Mouse (Mus musculus) hindbrain, embryonic 16.5 days (tissue): ENCODE data around the gene Baiap2. TPM values are rescaled to one million over a fixed set of nuclear protein-coding genes. Genes with fewer than 3 reads are reported as not detected.

Experiments
- ATAC-seq: fragments of 200-750 bp; cut with Nextera tagmentation; 2 replicates; pipeline ENCODE4 v1.8.0; 2017; ENCODE audit warnings: moderate TSS enrichment, moderate library complexity
- H3K27ac ChIP-seq: fragments of 300-500 bp; sonication (generic); 2 replicates; pipeline ENCODE4 v1.5.1; 2014; ENCODE audit warnings: low read depth, mild to moderate bottlenecking, control low read depth, low read length, moderate library complexity
- H3K27me3 ChIP-seq: fragments of 300-500 bp; sonication (generic); replicated peaks from 2 replicates; pipeline ENCODE4 v1.6.1; 2014; ENCODE audit warnings: low read length; ENCODE audit not compliant: control insufficient read depth, insufficient read depth
- H3K36me3 ChIP-seq: fragments of 300-500 bp; sonication (generic); 2 replicates; pipeline ENCODE4 v1.6.1; 2014; ENCODE audit warnings: mild to moderate bottlenecking, low read length, moderate library complexity, mixed read lengths; ENCODE audit not compliant: control insufficient read depth, insufficient read depth
- H3K4me1 ChIP-seq: fragments of 300-500 bp; sonication (generic); 2 replicates; pipeline ENCODE4 v1.6.1; 2014; ENCODE audit warnings: low read depth, low read length; ENCODE audit not compliant: control insufficient read depth, insufficient read depth
- H3K4me2 ChIP-seq: fragments of 300-500 bp; sonication (generic); 2 replicates; pipeline ENCODE4 v1.6.1; 2014; ENCODE audit warnings: mild to moderate bottlenecking, low read length, control low read depth, moderate library complexity
- H3K4me3 ChIP-seq: fragments of 300-500 bp; sonication (generic); 2 replicates; pipeline ENCODE4 v1.5.1; 2014; ENCODE audit warnings: mild to moderate bottlenecking, low read length, control low read depth, moderate library complexity
- H3K9ac ChIP-seq: fragments of 300-500 bp; sonication (generic); 2 replicates; pipeline ENCODE4 v1.6.1; 2014; ENCODE audit warnings: low read depth, mild to moderate bottlenecking, control low read depth, low read length, moderate library complexity
- H3K9me3 ChIP-seq: fragments of 300-500 bp; sonication (generic); 2 replicates; pipeline ENCODE4 v1.6.1; 2014; ENCODE audit warnings: mild to moderate bottlenecking, low read length, moderate library complexity; ENCODE audit not compliant: control insufficient read depth
- WGBS: fragments of 180-500 bp; shearing (Covaris S2); extraction: QIAGEN DNeasy Blood & Tissue Kit; methylation state at CpG from one replicate; pipeline ENCODE4 v1.1.7; 2014; 5-methylcytosine and 5-hydroxymethylcytosine counted together
- polyA plus RNA-seq: library from polyadenylated mRNA; unstranded; fragments of >200 nt; fragmentation: Nextera tagmentation; extraction: Ambion mirVana; gene quantifications from 2 replicates; pipeline ENCODE4 v1.2.1, GENCODE M21; 2015

The Baiap2 gene
- polyA plus RNA-seq, 1 experiment from 2014 or later = 23.9 TPM

- no peak for ATAC-seq
- no peak overlapping the region for H3K9ac ChIP-seq
- WGBS = 78% methylated on average over 4 of the region's 4 CpGs
- H3K4me1 ChIP-seq = peaks cover 4% of the 10 kb centered on the region; the same call in 1 of the 2 replicates
- no peaks in the 10 kb centered on the region for H3K9me3 ChIP-seq
- H3K4me3 ChIP-seq = no peak overlapping the region
- H3K27ac ChIP-seq = no peak overlapping the region
- H3K4me2 ChIP-seq = no peak overlapping the region
- no peaks in the 10 kb centered on the region for H3K27me3 ChIP-seq
- peaks cover 23% of the 10 kb centered on the region for H3K36me3 ChIP-seq
Observed at GRCm38 (mm10) chr11:120007496-120008080, 65.0 kb downstream of the Baiap2 start.

- no peak for ATAC-seq
- no peaks in the 10 kb centered on the region for H3K27me3 ChIP-seq
- WGBS = 96% methylated on average over 1 of the region's 1 CpGs
- H3K4me2 ChIP-seq = no peak overlapping the region
- no peak overlapping the region for H3K9ac ChIP-seq
- no peak overlapping the region for H3K27ac ChIP-seq
- no peaks in the 10 kb centered on the region for H3K9me3 ChIP-seq
- H3K36me3 ChIP-seq = peaks cover 23% of the 10 kb centered on the region
- peaks cover 8% of the 10 kb centered on the region for H3K4me1 ChIP-seq
- no peak overlapping the region for H3K4me3 ChIP-seq
Observed at GRCm38 (mm10) chr11:120008501-120008900, 65.9 kb downstream of the Baiap2 start.

GRCm38 (mm10) chr11:120008956-120009355 is 66.4 kb downstream of the Baiap2 start:
- ATAC-seq = no peak
- H3K27ac ChIP-seq = no peak overlapping the region
- no peak overlapping the region for H3K4me3 ChIP-seq
- WGBS = 84% methylated on average over 8 of the region's 8 CpGs
- peaks cover 23% of the 10 kb centered on the region for H3K36me3 ChIP-seq
- no peaks in the 10 kb centered on the region for H3K27me3 ChIP-seq
- H3K4me2 ChIP-seq = no peak overlapping the region
- H3K9ac ChIP-seq = no peak overlapping the region
- H3K9me3 ChIP-seq = no peaks in the 10 kb centered on the region
- H3K4me1 ChIP-seq = peaks cover 9% of the 10 kb centered on the region

- peaks cover 27% of the 10 kb centered on the region for H3K36me3 ChIP-seq
- no peak overlapping the region for H3K27ac ChIP-seq
- H3K9ac ChIP-seq = no peak overlapping the region
Observed at GRCm38 (mm10) chr11:120009937-120010336, 67.4 kb downstream of the Baiap2 start.

GRCm38 (mm10) chr11:120011114-120011760 is 68.7 kb downstream of the Baiap2 start:
- Histone ChIP-seq H3K27ac (no peak overlapping the region), H3K4me1 (peaks cover 9% of the 10 kb centered on the region), H3K27me3 (no peaks in the 10 kb centered on the region), H3K9me3 (no peaks in the 10 kb centered on the region), H3K4me2 (peak overlapping the region; percentile 16; the same call in 1 of the 2 replicates), H3K36me3 (peaks cover 33% of the 10 kb centered on the region), H3K9ac (no peak overlapping the region), H3K4me3 (no peak overlapping the region)
- no peak for ATAC-seq
- 75% methylated on average over 11 of the region's 11 CpGs for WGBS

More at GRCm38 (mm10) chr11:120009937-120010336, 67.4 kb downstream of the Baiap2 start:
- no peak overlapping the region for H3K4me2 ChIP-seq
- no peak overlapping the region for H3K4me3 ChIP-seq
- ATAC-seq = no peak
- 77% methylated on average over 20 of the region's 20 CpGs for WGBS
- H3K9me3 ChIP-seq = no peaks in the 10 kb centered on the region
- H3K4me1 ChIP-seq = peaks cover 9% of the 10 kb centered on the region
- no peaks in the 10 kb centered on the region for H3K27me3 ChIP-seq

- peak; percentile 29; the same call in 1 of the 2 replicates for ATAC-seq
- Histone ChIP-seq H3K4me3 (no peak overlapping the region), H3K4me2 (peak overlapping the region; percentile 16; the same call in 1 of the 2 replicates), H3K36me3 (peaks cover 30% of the 10 kb centered on the region), H3K9ac (peak overlapping the region; percentile 26), H3K27me3 (no peaks in the 10 kb centered on the region), H3K4me1 (peaks cover 9% of the 10 kb centered on the region), H3K27ac (no peak overlapping the region), H3K9me3 (no peaks in the 10 kb centered on the region)
- WGBS = 38% methylated on average over 43 of the region's 43 CpGs
Observed at GRCm38 (mm10) chr11:120011761-120012560, 69.4 kb downstream of the Baiap2 start.

- Histone ChIP-seq H3K4me2 (no peak overlapping the region), H3K4me1 (peaks cover 9% of the 10 kb centered on the region), H3K27me3 (no peaks in the 10 kb centered on the region), H3K27ac (no peak overlapping the region), H3K4me3 (no peak overlapping the region), H3K9ac (no peak overlapping the region), H3K9me3 (no peaks in the 10 kb centered on the region), H3K36me3 (peaks cover 30% of the 10 kb centered on the region)
- 0 out of 2 replicates have a peak, but pooled peaks have one; percentile 19 for ATAC-seq
- WGBS = 81% methylated on average over 13 of the region's 13 CpGs
Observed at GRCm38 (mm10) chr11:120012702-120013101, 70.1 kb downstream of the Baiap2 start.

- H3K27ac ChIP-seq = peak overlapping the region; percentile 69; the same call in 1 of the 2 replicates
- peak; percentile 68 for ATAC-seq
- 17% methylated on average over 21 of the region's 21 CpGs for WGBS
- no peaks in the 10 kb centered on the region for H3K9me3 ChIP-seq
- H3K36me3 ChIP-seq = peaks cover 30% of the 10 kb centered on the region
- peak overlapping the region; percentile 18; the same call in 1 of the 2 replicates for H3K4me3 ChIP-seq
- H3K27me3 ChIP-seq = no peaks in the 10 kb centered on the region
- H3K4me1 ChIP-seq = peaks cover 9% of the 10 kb centered on the region
- peak overlapping the region; percentile 58 for H3K9ac ChIP-seq
- H3K4me2 ChIP-seq = peak overlapping the region; percentile 50
Observed at GRCm38 (mm10) chr11:120013174-120013711, 70.7 kb downstream of the Baiap2 start.
